Mouse (Mus musculus) heart, adult 2 months (tissue): Measurements from ENCODE around the gene Bnc2.

Source experiments
- CTCF ChIP-seq: fragments of 200-600 bp; IDR thresholded peaks from 2 replicates; pipeline ENCODE4 v1.8.1; 2022; ENCODE audit warnings: antibody characterized with exemption, mild to moderate bottlenecking, moderate library complexity
- POLR2A ChIP-seq: fragments of 200-500 bp; IDR thresholded peaks from 2 replicates; pipeline ENCODE4 v1.6.1; 2011; ENCODE audit warnings: mild to moderate bottlenecking, low read depth, low read length, control low read depth; ENCODE audit not compliant: insufficient read depth

GRCm38 (mm10) chr4:84285153-84285552 lies 389.9 kb downstream of the Bnc2 start:
- TF ChIP-seq POLR2A, result no peak
- TF ChIP-seq CTCF, result no peak
